Mouse (Mus musculus) lung, embryonic 14.5 days (tissue): ENCODE results near the gene Gm36210. TPM values are rescaled to one million over a fixed set of nuclear protein-coding genes. Genes with fewer than 3 reads are reported as not detected.

Experiments used
- ATAC-seq: fragments of 200-750 bp; cut with Nextera tagmentation; 2 replicates; pipeline ENCODE4 v1.8.0; 2017; ENCODE audit warnings: mild to moderate bottlenecking, moderate TSS enrichment, moderate library complexity; ENCODE audit not compliant: insufficient read depth
- DNase-seq: peaks from one replicate; pipeline ENCODE4 v3.0.0-alpha.2; 2015
- H3K27ac ChIP-seq: fragments of 300-500 bp; sonication (generic); 2 replicates; pipeline ENCODE4 v1.5.1; 2014; ENCODE audit warnings: low read depth, mild to moderate bottlenecking, moderate library complexity
- H3K27me3 ChIP-seq: fragments of 300-500 bp; sonication (generic); 2 replicates; pipeline ENCODE4 v1.6.1; 2014; ENCODE audit warnings: low read length, control low read depth; ENCODE audit not compliant: insufficient read depth
- H3K36me3 ChIP-seq: fragments of 300-500 bp; sonication (generic); 2 replicates; pipeline ENCODE4 v1.6.1; 2014; ENCODE audit warnings: control low read depth; ENCODE audit not compliant: insufficient read depth
- H3K4me1 ChIP-seq: fragments of 300-500 bp; sonication (generic); 2 replicates; pipeline ENCODE4 v1.6.1; 2014; ENCODE audit warnings: antibody characterized with exemption, control low read depth; ENCODE audit not compliant: insufficient read depth
- H3K4me2 ChIP-seq: fragments of 300-500 bp; sonication (generic); 2 replicates; pipeline ENCODE4 v1.6.1; 2014; ENCODE audit warnings: mild to moderate bottlenecking
- H3K4me3 ChIP-seq: fragments of 300-500 bp; sonication (generic); 2 replicates; pipeline ENCODE4 v1.5.1; 2014; ENCODE audit warnings: low read depth, low read length
- H3K9ac ChIP-seq: fragments of 300-500 bp; sonication (generic); 2 replicates; pipeline ENCODE4 v1.6.1; 2014
- H3K9me3 ChIP-seq: fragments of 300-500 bp; sonication (generic); 2 replicates; pipeline ENCODE4 v1.6.1; 2016; ENCODE audit warnings: low read depth, low read length, control low read depth
- CTCF ChIP-seq: IDR thresholded peaks from 2 replicates; pipeline ENCODE4 v1.5.1; 2016; ENCODE audit warnings: antibody characterized with exemption, low read depth
- WGBS: fragments of 180-500 bp; shearing (Covaris S2); extraction: QIAGEN DNeasy Blood & Tissue Kit; methylation state at CpG from one replicate; pipeline ENCODE4 v1.1.7; 2014; 5-methylcytosine and 5-hydroxymethylcytosine counted together
- polyA plus RNA-seq: library from polyadenylated mRNA; unstranded; fragments of >200 nt; fragmentation: Nextera tagmentation; extraction: Ambion mirVana; gene quantifications from 2 replicates; pipeline ENCODE4 v1.2.1, GENCODE M21; 2014

The Gm36210 gene
- polyA plus RNA-seq, 1 experiment from 2014 or later, result not detected

- no peak overlapping the region for H3K4me2 ChIP-seq
- no peak overlapping the region for H3K4me3 ChIP-seq
- ATAC-seq, result no peak
- no peaks in the 10 kb centered on the region for H3K36me3 ChIP-seq
- no peak overlapping the region for H3K27ac ChIP-seq
- no peaks in the 10 kb centered on the region for H3K27me3 ChIP-seq
- no peak for TF ChIP-seq CTCF
- WGBS, result 26% methylated on average over 12 of the region's 12 CpGs
- no peak for DNase-seq
- no peaks in the 10 kb centered on the region for H3K4me1 ChIP-seq
- H3K9me3 ChIP-seq, result no peaks in the 10 kb centered on the region
- H3K9ac ChIP-seq, result no peak overlapping the region
Measured at GRCm38 (mm10) chr7:4859418-4859978, 46.8 kb downstream of the Gm36210 start.

GRCm38 (mm10) chr7:4857321-4857720, 49.0 kb downstream of the Gm36210 start:
- no peaks in the 10 kb centered on the region for H3K4me1 ChIP-seq
- no peak overlapping the region for H3K9ac ChIP-seq
- no peak for DNase-seq
- WGBS, result 58% methylated on average over 7 of the region's 7 CpGs
- no peak for ATAC-seq
- no peak overlapping the region for H3K27ac ChIP-seq
- H3K9me3 ChIP-seq, result no peaks in the 10 kb centered on the region
- no peak overlapping the region for H3K4me3 ChIP-seq
- no peak overlapping the region for H3K4me2 ChIP-seq
- TF ChIP-seq CTCF, result no peak
- no peaks in the 10 kb centered on the region for H3K36me3 ChIP-seq
- H3K27me3 ChIP-seq, result no peaks in the 10 kb centered on the region

DNA sequence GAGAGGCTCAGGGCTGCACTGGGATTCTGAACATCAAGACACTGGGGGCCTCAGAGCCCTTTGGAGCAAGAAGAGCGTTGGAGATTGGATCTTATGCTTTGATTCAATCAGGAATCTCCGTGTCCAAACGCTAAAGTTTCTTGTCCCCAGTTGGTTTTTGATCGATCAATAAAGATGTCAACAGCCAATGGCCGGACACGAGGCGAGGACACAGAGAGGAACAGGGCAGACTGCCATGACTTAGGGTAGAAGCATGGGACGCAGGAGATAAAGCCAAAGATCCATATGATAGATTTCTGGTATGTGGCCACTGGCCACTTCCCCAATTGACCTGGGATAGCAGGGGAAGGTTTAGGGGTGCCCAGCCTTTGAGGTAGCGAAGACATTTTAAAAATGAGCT, 49.8 kb downstream of the Gm36210 start:
- no peak for DNase-seq
- no peak for TF ChIP-seq CTCF

DNA sequence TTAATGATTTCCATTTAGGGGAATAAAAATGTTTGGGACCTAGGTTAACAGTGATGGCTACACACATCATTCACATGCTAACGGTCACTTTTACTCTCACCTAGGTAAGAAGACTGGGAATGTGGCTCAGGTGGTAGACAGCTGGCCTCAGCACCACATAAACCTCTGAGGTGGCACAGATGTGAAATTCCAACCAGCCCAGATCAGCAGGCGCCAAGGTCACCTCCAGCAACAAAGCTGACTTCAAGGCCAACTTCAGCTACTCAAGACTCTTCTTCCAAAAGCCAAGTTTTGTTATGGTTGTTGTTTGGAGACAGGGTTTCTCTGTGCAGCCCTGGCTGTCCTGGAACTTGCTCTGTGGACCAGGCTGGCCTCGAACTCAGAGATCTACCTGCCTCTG, 52.7 kb downstream of the Gm36210 start:
- DNase-seq, result no peak
- H3K4me3 ChIP-seq, result no peak overlapping the region
- H3K27ac ChIP-seq, result no peak overlapping the region
- ATAC-seq, result no peak
- no peak overlapping the region for H3K4me2 ChIP-seq
- no peaks in the 10 kb centered on the region for H3K9me3 ChIP-seq
- 78% methylated on average over 3 of the region's 3 CpGs for WGBS
- H3K4me1 ChIP-seq, result no peaks in the 10 kb centered on the region
- no peak for TF ChIP-seq CTCF
- no peaks in the 10 kb centered on the region for H3K36me3 ChIP-seq
- no peaks in the 10 kb centered on the region for H3K27me3 ChIP-seq
- H3K9ac ChIP-seq, result no peak overlapping the region

More for the DNA sequence above, 49.8 kb downstream of the Gm36210 start:
- Histone ChIP-seq H3K27me3 (no peaks in the 10 kb centered on the region), H3K9me3 (no peaks in the 10 kb centered on the region), H3K4me1 (no peaks in the 10 kb centered on the region), H3K27ac (no peak overlapping the region), H3K4me2 (no peak overlapping the region), H3K36me3 (no peaks in the 10 kb centered on the region), H3K9ac (no peak overlapping the region), H3K4me3 (no peak overlapping the region)
- 86% methylated on average over 9 of the region's 9 CpGs for WGBS
- no peak for ATAC-seq

DNA sequence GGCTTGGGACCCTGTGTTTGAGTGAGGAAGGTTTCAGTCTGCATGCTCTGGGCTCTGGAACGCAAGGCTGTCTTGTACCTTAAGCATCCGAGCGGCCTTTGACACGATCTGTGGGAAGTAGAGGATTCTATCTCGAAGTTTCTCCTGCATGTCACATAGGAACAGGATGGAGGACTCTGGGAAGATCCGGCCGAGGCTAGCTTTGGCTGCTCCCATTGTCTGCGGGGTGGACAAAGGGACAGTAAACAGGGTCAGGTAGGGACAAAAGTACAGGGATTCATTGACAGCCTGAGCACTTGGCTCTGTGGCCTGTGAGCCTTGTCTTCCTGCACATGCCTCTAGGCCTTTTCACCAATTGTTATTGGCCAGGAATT, 55.0 kb downstream of the Gm36210 start:
- Histone ChIP-seq H3K4me2 (no peak overlapping the region), H3K36me3 (no peaks in the 10 kb centered on the region), H3K27ac (no peak overlapping the region), H3K9me3 (no peaks in the 10 kb centered on the region), H3K4me1 (no peaks in the 10 kb centered on the region), H3K4me3 (no peak overlapping the region), H3K27me3 (no peaks in the 10 kb centered on the region), H3K9ac (no peak overlapping the region)
- ATAC-seq (no peak), DNase-seq (no peak)
- WGBS, result 66% methylated on average over 8 of the region's 8 CpGs
- TF ChIP-seq CTCF, result no peak

- no peaks in the 10 kb centered on the region for H3K27me3 ChIP-seq
- H3K4me3 ChIP-seq, result no peak overlapping the region
- ATAC-seq (no peak), DNase-seq (no peak)
- H3K4me1 ChIP-seq, result no peaks in the 10 kb centered on the region
- no peak overlapping the region for H3K27ac ChIP-seq
- no peak overlapping the region for H3K4me2 ChIP-seq
- no peaks in the 10 kb centered on the region for H3K9me3 ChIP-seq
- 67% methylated on average over 11 of the region's 11 CpGs for WGBS
- TF ChIP-seq CTCF, result no peak
- no peak overlapping the region for H3K9ac ChIP-seq
- H3K36me3 ChIP-seq, result no peaks in the 10 kb centered on the region
Measured at GRCm38 (mm10) chr7:4850621-4851314, 55.5 kb downstream of the Gm36210 start.

DNA sequence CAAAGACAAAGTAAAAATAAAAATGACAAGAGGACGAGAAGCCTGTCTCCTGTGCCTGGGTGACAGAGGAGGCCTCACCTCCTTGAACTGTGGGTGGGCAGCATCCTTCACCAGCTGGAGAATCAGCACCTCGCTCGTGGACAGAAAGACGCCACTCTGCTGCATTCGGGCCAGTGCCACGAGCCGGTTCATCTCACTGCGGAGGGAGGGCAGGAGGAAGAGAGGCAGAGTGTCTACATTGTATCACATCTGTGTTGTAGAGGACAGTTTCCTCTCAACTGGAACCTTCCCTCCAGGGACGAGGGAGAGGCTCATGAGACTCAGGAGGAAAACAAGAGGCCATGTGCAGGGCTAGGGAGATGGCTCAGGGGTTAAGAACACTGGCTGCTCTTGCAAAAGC, 56.9 kb downstream of the Gm36210 start:
- Histone ChIP-seq H3K27me3 (peaks cover 11% of the 10 kb centered on the region), H3K36me3 (no peaks in the 10 kb centered on the region), H3K4me1 (no peaks in the 10 kb centered on the region), H3K27ac (no peak overlapping the region), H3K4me3 (no peak overlapping the region), H3K4me2 (no peak overlapping the region), H3K9me3 (no peaks in the 10 kb centered on the region), H3K9ac (no peak overlapping the region)
- DNase-seq (no peak), ATAC-seq (no peak)
- TF ChIP-seq CTCF, result no peak
- 43% methylated on average over 9 of the region's 9 CpGs for WGBS

Other genes with a start within 250 kb of the Gm36210 start
- gene Ppp6r1, start 247.5 kb downstream of the Gm36210 start, polyA plus RNA-seq, result 7.6 and 7.8 TPM in 2 replicates
- 94.0 and 98.5 TPM in 2 replicates for gene Hspbp1, start 221.4 kb downstream of the Gm36210 start, polyA plus RNA-seq
- gene Brsk1, start 215.9 kb downstream of the Gm36210 start, polyA plus RNA-seq, result 1.4 and 1.6 TPM in 2 replicates
- gene Tmem150b, start 181.3 kb downstream of the Gm36210 start, polyA plus RNA-seq, result not detected in 2 replicates
- gene Kmt5c, start 166.4 kb downstream of the Gm36210 start, polyA plus RNA-seq, result 51.3 and 53.1 TPM in 2 replicates
- gene Cox6b2, start 153.4 kb downstream of the Gm36210 start, polyA plus RNA-seq, result 37.3 and 40.1 TPM in 2 replicates
- not detected in 2 replicates for gene Fam71e2, start 135.2 kb downstream of the Gm36210 start, polyA plus RNA-seq
- gene Il11, start 123.7 kb downstream of the Gm36210 start, polyA plus RNA-seq, result not detected in 2 replicates
- gene Tmem190, start 123.6 kb downstream of the Gm36210 start, polyA plus RNA-seq, result not detected in 2 replicates
- 11.6 and 11.7 TPM in 2 replicates for gene Tmem238, start 116.9 kb downstream of the Gm36210 start, polyA plus RNA-seq
- 294 and 337 TPM in 2 replicates for gene Rpl28, start 113.6 kb downstream of the Gm36210 start, polyA plus RNA-seq
- gene Ube2s, start 93.9 kb downstream of the Gm36210 start, polyA plus RNA-seq, result 428 and 470 TPM in 2 replicates
- gene Shisa7, start 61.8 kb downstream of the Gm36210 start, polyA plus RNA-seq, result 1.1 and 1.3 TPM in 2 replicates
- gene Isoc2b, start 36.3 kb downstream of the Gm36210 start, polyA plus RNA-seq, result 5.8 and 6.1 TPM in 2 replicates
- gene Isoc2a, start 29.4 kb downstream of the Gm36210 start, polyA plus RNA-seq, result 0.88 and 0.91 TPM in 2 replicates
- 4.2 and 4.3 TPM in 2 replicates for gene Zfp628, start 8.7 kb upstream of the Gm36210 start, polyA plus RNA-seq
- gene Nat14, start 15.5 kb upstream of the Gm36210 start, polyA plus RNA-seq, result 1.4 and 2.3 TPM in 2 replicates
- gene Ssc5d, start 19.3 kb upstream of the Gm36210 start, polyA plus RNA-seq, result 2.1 and 2.2 TPM in 2 replicates
- 0.13 and 0.46 TPM in 2 replicates for gene Sbk2, start 57.9 kb upstream of the Gm36210 start, polyA plus RNA-seq
- 0.76 and 0.87 TPM in 2 replicates for gene Sbk3, start 64.7 kb upstream of the Gm36210 start, polyA plus RNA-seq
- 35.1 and 35.9 TPM in 2 replicates for gene Zfp579, start 89.6 kb upstream of the Gm36210 start, polyA plus RNA-seq
- 13.6 and 13.8 TPM in 2 replicates for gene Zfp524, start 107.9 kb upstream of the Gm36210 start, polyA plus RNA-seq
- gene Fiz1, start 108.2 kb upstream of the Gm36210 start, polyA plus RNA-seq, result 41.9 and 46.4 TPM in 2 replicates
- gene Gm44973, start 109.0 kb upstream of the Gm36210 start, polyA plus RNA-seq, result 0.74 TPM in 1 of 2 replicates, not detected in the other
- gene Zfp865, start 113.9 kb upstream of the Gm36210 start, polyA plus RNA-seq, result 7.4 TPM in 2 replicates
- gene Ccdc106, start 114.0 kb upstream of the Gm36210 start, polyA plus RNA-seq, result 5.6 and 6.0 TPM in 2 replicates
- gene 4632433K11Rik, start 127.6 kb upstream of the Gm36210 start, polyA plus RNA-seq, result not detected in 2 replicates
- 4.2 and 4.6 TPM in 2 replicates for gene Zfp784, start 131.9 kb upstream of the Gm36210 start, polyA plus RNA-seq
- 44.5 and 45.1 TPM in 2 replicates for gene Zfp580, start 145.0 kb upstream of the Gm36210 start, polyA plus RNA-seq
- gene U2af2, start 155.6 kb upstream of the Gm36210 start, polyA plus RNA-seq, result 145 and 162 TPM in 2 replicates
- 76.0 and 77.9 TPM in 2 replicates for gene Epn1, start 173.7 kb upstream of the Gm36210 start, polyA plus RNA-seq
- gene Rfpl4, start 210.4 kb upstream of the Gm36210 start, polyA plus RNA-seq, result not detected in 2 replicates
- 0.31 and 0.61 TPM in 2 replicates for gene Rasl2-9, start 219.4 kb upstream of the Gm36210 start, polyA plus RNA-seq
- 0.03 TPM in 1 of 2 replicates, not detected in the other for gene Vmn1r55, start 243.2 kb upstream of the Gm36210 start, polyA plus RNA-seq